In genomic region chr6:92463768-92464167, GRCm38 (mm10) we compare ENCODE assay signal across 13 mouse cellular contexts.
DNase-seq lines count a peak whose midpoint lies in the region; ATAC-seq and TF ChIP-seq lines count a peak whose summit lies in the region.
"Had no signal": no experiment of that assay in that cellular context is flagged by ENCODE, and none has a peak within 500 bp of the region (broad histone marks: within the 10 kb centered on the region; RNA-seq: fewer than 3 reads in every experiment).

No protein-coding gene starts in this region.

- no peak for ATAC-seq in heart, embryonic 12.5 days (ENCODE audit: insufficient number of reproducible peaks, low FRiP score)
- no peak for ATAC-seq in lung, embryonic 16.5 days (ENCODE audit: low read depth)

- H3K4me3 ChIP-seq in heart, embryonic 12.5 days, result no peak overlapping the region
- no peak overlapping the region for H3K4me3 ChIP-seq in lung, embryonic 16.5 days (ENCODE audit: low read length)
- H3K4me3 ChIP-seq in myocyte, result no peak overlapping the region
- H3K4me3 ChIP-seq: embryonic facial prominence, embryonic 10.5 days; forebrain, embryonic 12.5 days; layer of hippocampus, adult 2 months had no signal

- no peaks in the 10 kb centered on the region for H3K9me3 ChIP-seq in heart, embryonic 12.5 days (replicated peaks)
- no peaks in the 10 kb centered on the region for H3K9me3 ChIP-seq in lung, embryonic 16.5 days (ENCODE audit: control insufficient read depth, low read length)
- H3K9me3 ChIP-seq: embryonic facial prominence, embryonic 10.5 days; forebrain, embryonic 12.5 days had no signal

- H3K4me1 ChIP-seq in heart, embryonic 12.5 days (replicated peaks), result peaks cover 56% of the 10 kb centered on the region
- H3K4me1 ChIP-seq in lung, embryonic 16.5 days (replicated peaks; ENCODE audit: control insufficient read depth, insufficient read depth, low read length), result peaks cover 39% of the 10 kb centered on the region

- peak overlapping the region; percentile 85 for H3K27ac ChIP-seq in heart, embryonic 12.5 days (ENCODE audit: poor library complexity, severe bottlenecking)
- H3K27ac ChIP-seq in lung, embryonic 16.5 days (ENCODE audit: low read length), result no peak overlapping the region
- H3K27ac ChIP-seq: embryonic facial prominence, embryonic 10.5 days; forebrain, embryonic 12.5 days; liver, embryonic 14.5 days had no signal

- no peak overlapping the region for H3K4me2 ChIP-seq in heart, embryonic 12.5 days
- H3K4me2 ChIP-seq in lung, embryonic 16.5 days (ENCODE audit: low read depth, low read length), result 0 out of 2 replicates have a peak overlapping the region, but pooled peaks have one; percentile 5
- H3K4me2 ChIP-seq in myocyte (ENCODE audit: low read depth), result no peak overlapping the region
- H3K4me2 ChIP-seq: forebrain, embryonic 12.5 days had no signal

- no peak overlapping the region for H3K9ac ChIP-seq in heart, embryonic 12.5 days
- no peak overlapping the region for H3K9ac ChIP-seq in lung, embryonic 16.5 days (ENCODE audit: low read length)
- H3K9ac ChIP-seq: forebrain, embryonic 12.5 days; liver, embryonic 14.5 days had no signal

- no peak for DNase-seq in heart, adult 9 months (ENCODE audit: low spot score in 2 of 2)
- DNase-seq in lung, postnatal 14 days, result no peak
- peak; percentile 33 for DNase-seq in adipocyte (ENCODE audit: low spot score)
- no peak for DNase-seq in ovary, postnatal 10 days (ENCODE audit: low spot score)
- DNase-seq in left cerebral cortex, adult 11 months (ENCODE audit: low spot score), result no peak
- DNase-seq: thymus, adult 2 months had no signal

- H3K36me3 ChIP-seq in heart, embryonic 12.5 days, result no peaks in the 10 kb centered on the region
- no peaks in the 10 kb centered on the region for H3K36me3 ChIP-seq in lung, embryonic 16.5 days (ENCODE audit: control insufficient read depth, insufficient read depth, low read length)
- H3K36me3 ChIP-seq in myocyte (ENCODE audit: control insufficient read depth, insufficient read depth), result no peaks in the 10 kb centered on the region
- H3K36me3 ChIP-seq: embryonic facial prominence, embryonic 10.5 days; forebrain, embryonic 12.5 days had no signal

- H3K79me2 ChIP-seq in myocyte (ENCODE audit: control insufficient read depth, insufficient read depth), result no peaks in the 10 kb centered on the region

- H3ac ChIP-seq in myocyte (ENCODE audit: control insufficient read depth, insufficient read length), result no peak overlapping the region

- H3K27me3 ChIP-seq in heart, embryonic 12.5 days (replicated peaks), result no peaks in the 10 kb centered on the region
- no peaks in the 10 kb centered on the region for H3K27me3 ChIP-seq in lung, embryonic 16.5 days (ENCODE audit: control insufficient read depth, insufficient read depth, low read depth, low read length)
- no peaks in the 10 kb centered on the region for H3K27me3 ChIP-seq in myocyte (ENCODE audit: control insufficient read depth, insufficient read depth, insufficient read length)
- H3K27me3 ChIP-seq: forebrain, embryonic 12.5 days had no signal

- no peak for TF ChIP-seq POLR2A in myocyte (IDR thresholded peaks at IDR 0.05; ENCODE audit: insufficient read length, low read depth)

- 39% methylated on average over 9 of the region's 9 CpGs for WGBS in heart, embryonic 12.5 days
- 28% methylated on average over 9 of the region's 9 CpGs for WGBS in lung, embryonic 16.5 days

TF ChIP-seq in myocyte, 11 proteins besides CTCF, POLR2A, EP300 and RAD21:
- TF ChIP-seq USF1 (IDR thresholded peaks at IDR 0.05; ENCODE audit: low read depth), result peak; percentile 15
- TF ChIP-seq POLR2AphosphoS2 (IDR thresholded peaks at IDR 0.05; ENCODE audit: insufficient read length, low read depth), result no peak
- TF ChIP-seq SRF (IDR thresholded peaks at IDR 0.05; ENCODE audit: control insufficient read depth, insufficient read length, low read depth), result no peak
